Mouse (Mus musculus) MEL (cell line): Measurements from ENCODE around the gene Dcps.

Experiments used
- CHD2 ChIP-seq: IDR thresholded peaks from 2 replicates; pipeline ENCODE4 v1.6.1; 2011; ENCODE audit warnings: low read length, improper control_type of control experiment
- CTCF ChIP-seq, 3 experiments: IDR thresholded peaks in 2 of 3; conservative IDR thresholded peaks in 1 of 3; 2 replicates each; pipeline ENCODE4 v1.5.1; 2011 to 2012; ENCODE audit warnings: low read length in 3 of 3, low read depth in 2 of 3, mild to moderate bottlenecking in 2 of 3, improper control_type of control experiment in 1 of 3, inconsistent platforms in 1 of 3, mixed read lengths in 1 of 3, moderate library complexity in 1 of 3; ENCODE audit not compliant: control insufficient read depth in 1 of 3, insufficient read depth in 1 of 3, poor library complexity in 1 of 3, severe bottlenecking in 1 of 3
- MXI1 ChIP-seq: IDR thresholded peaks from 2 replicates; pipeline ENCODE4 v1.6.1; 2011; ENCODE audit warnings: mild to moderate bottlenecking, low read depth, low read length, improper control_type of control experiment
- SIN3A ChIP-seq: IDR thresholded peaks from 2 replicates; pipeline ENCODE4 v1.6.1; 2012; ENCODE audit warnings: low read length, improper control_type of control experiment, inconsistent platforms
- ZNF384 ChIP-seq: IDR thresholded peaks from 2 replicates; pipeline ENCODE4 v1.6.1; 2012; ENCODE audit warnings: low read depth, mild to moderate bottlenecking, inconsistent platforms, low read length, improper control_type of control experiment

DNA sequence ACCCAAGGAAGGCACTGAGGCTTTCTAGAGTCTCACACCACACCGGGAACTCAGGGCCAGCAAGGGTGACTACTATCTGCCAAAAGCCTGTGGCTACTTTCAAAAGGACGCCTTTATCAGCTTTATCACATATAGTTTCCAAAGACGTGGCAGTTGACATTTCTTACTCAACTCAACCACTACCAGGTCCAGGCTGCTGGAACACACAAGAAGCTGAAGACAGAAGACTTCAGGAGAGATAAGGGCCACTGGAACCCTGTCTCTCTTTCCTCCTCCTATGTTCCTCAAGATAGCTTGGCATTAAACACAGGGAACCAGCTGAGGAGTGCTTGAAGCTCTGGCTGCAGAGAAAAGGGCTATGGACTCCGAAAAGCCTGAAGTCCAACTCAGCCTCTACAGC, 78.0 kb downstream of the Dcps start:
- no peak for TF ChIP-seq CHD2
- TF ChIP-seq ZNF384 = no peak
- TF ChIP-seq MXI1 = no peak
- TF ChIP-seq CTCF (IDR thresholded peaks at IDR 0.05 in 2 of 3, conservative IDR thresholded peaks at IDR 0.05 in 1 of 3; ENCODE audit: control insufficient read depth in 1 of 3, insufficient read depth in 1 of 3, low read depth in 2 of 3, low read length in 3 of 3, poor library complexity in 1 of 3, severe bottlenecking in 1 of 3) = no peak
- no peak for TF ChIP-seq SIN3A
